Mouse (Mus musculus) MEL (cell line): ENCODE results near the gene Klk1.

Source experiments
- CTCF ChIP-seq, 3 experiments: IDR thresholded peaks in 2 of 3; conservative IDR thresholded peaks in 1 of 3; 2 replicates each; pipeline ENCODE4 v1.5.1; 2011 to 2012; ENCODE audit warnings: low read length in 3 of 3, low read depth in 2 of 3, mild to moderate bottlenecking in 2 of 3, improper control_type of control experiment in 1 of 3, inconsistent platforms in 1 of 3, mixed read lengths in 1 of 3, moderate library complexity in 1 of 3; ENCODE audit not compliant: control insufficient read depth in 1 of 3, insufficient read depth in 1 of 3, poor library complexity in 1 of 3, severe bottlenecking in 1 of 3
- EP300 ChIP-seq, 2 experiments: IDR thresholded peaks; 2 replicates each; pipeline ENCODE4 v1.6.1; 2011; ENCODE audit warnings: improper control_type of control experiment in 2 of 2, low read length in 2 of 2, low read depth in 1 of 2, mild to moderate bottlenecking in 1 of 2
- GABPA ChIP-seq: IDR thresholded peaks from 2 replicates; pipeline ENCODE4 v1.6.1; 2012; ENCODE audit warnings: low read depth, mild to moderate bottlenecking, inconsistent platforms, low read length, improper control_type of control experiment, moderate library complexity
- MAFK ChIP-seq: IDR thresholded peaks from 2 replicates; pipeline ENCODE4 v1.6.1; 2011; ENCODE audit warnings: low read depth, mild to moderate bottlenecking, low read length, improper control_type of control experiment, borderline replicate concordance
- POLR2A ChIP-seq, 2 experiments: IDR thresholded peaks; 2 replicates each; pipeline ENCODE4 v1.6.1; 2011 to 2012; ENCODE audit warnings: low read length in 2 of 2, mild to moderate bottlenecking in 2 of 2, control low read depth in 1 of 2, improper control_type of control experiment in 1 of 2, low read depth in 1 of 2, moderate library complexity in 1 of 2; ENCODE audit not compliant: control insufficient read depth in 1 of 2, insufficient read depth in 1 of 2, poor library complexity in 1 of 2
- USF1 ChIP-seq: IDR thresholded peaks from 2 replicates; pipeline ENCODE4 v1.6.1; 2014; ENCODE audit warnings: low read depth, mild to moderate bottlenecking, inconsistent platforms, low read length, improper control_type of control experiment, moderate library complexity

- TF ChIP-seq CTCF (IDR thresholded peaks at IDR 0.05 in 2 of 3, conservative IDR thresholded peaks at IDR 0.05 in 1 of 3; ENCODE audit: control insufficient read depth in 1 of 3, insufficient read depth in 1 of 3, low read depth in 2 of 3, low read length in 3 of 3, poor library complexity in 1 of 3, severe bottlenecking in 1 of 3) (no peak), POLR2A (IDR thresholded peaks at IDR 0.05; ENCODE audit: control insufficient read depth in 1 of 2, insufficient read depth in 1 of 2, low read depth in 1 of 2, low read length in 2 of 2, poor library complexity in 1 of 2) (no peak; a peak in 1 of 4 replicates), MAFK (no peak), EP300 (IDR thresholded peaks at IDR 0.05; ENCODE audit: low read depth in 1 of 2, low read length in 2 of 2) (no peak), USF1 (no peak), GABPA (no peak)
These were observed 22.8 kb downstream of the Klk1 start for GRCm38 (mm10) chr7:44247971-44248370.
